Mouse (Mus musculus): Measurements from ENCODE around the gene Mmrn2. TPM values are rescaled to one million over a fixed set of nuclear protein-coding genes. Genes with fewer than 3 reads are reported as not detected.
"Not testable (repeated sequence)": the region's sequence is repeated elsewhere in the genome, so short reads cannot be mapped to it uniquely, and the experiment has no call there.

Gene Mmrn2
- polyA plus RNA-seq, 1 experiment = not detected

DNA sequence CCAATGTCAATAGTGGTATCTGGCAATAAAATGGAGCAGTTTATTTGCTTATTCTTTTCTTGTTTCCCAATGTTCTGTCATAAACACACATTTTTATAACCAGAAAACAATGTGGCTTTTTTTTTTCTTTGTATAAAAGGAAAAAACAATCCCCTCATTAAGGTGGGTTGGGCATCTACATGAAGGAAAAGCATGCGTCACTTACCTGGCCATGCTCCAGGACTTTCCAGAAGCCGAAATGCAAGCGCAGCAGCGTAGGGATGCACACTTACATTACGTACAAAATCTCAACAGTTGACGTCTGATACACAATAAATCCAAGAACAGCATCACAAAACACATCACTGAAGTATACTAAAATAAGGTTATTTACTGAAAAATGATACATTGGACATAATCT, 35.5 kb downstream of the Mmrn2 start:
- TF ChIP-seq POLR2A (IDR thresholded peaks at IDR 0.05; ENCODE audit: insufficient read depth, low read depth, low read length) = no peak
- TF ChIP-seq CTCF (IDR thresholded peaks at IDR 0.05; ENCODE audit: insufficient read depth, low read depth, low read length) = no peak
- no peak overlapping the region for H3K4me3 ChIP-seq (ENCODE audit: insufficient read depth, low read depth, low read length)
- H3K4me1 ChIP-seq (ENCODE audit: control insufficient read depth, insufficient read depth, low read length) = peaks cover 2% of the 10 kb centered on the region
- no peak overlapping the region for H3K27ac ChIP-seq (ENCODE audit: insufficient read depth, low read depth, low read length)
- 91% methylated on average over 6 of the region's 6 CpGs for WGBS

DNA sequence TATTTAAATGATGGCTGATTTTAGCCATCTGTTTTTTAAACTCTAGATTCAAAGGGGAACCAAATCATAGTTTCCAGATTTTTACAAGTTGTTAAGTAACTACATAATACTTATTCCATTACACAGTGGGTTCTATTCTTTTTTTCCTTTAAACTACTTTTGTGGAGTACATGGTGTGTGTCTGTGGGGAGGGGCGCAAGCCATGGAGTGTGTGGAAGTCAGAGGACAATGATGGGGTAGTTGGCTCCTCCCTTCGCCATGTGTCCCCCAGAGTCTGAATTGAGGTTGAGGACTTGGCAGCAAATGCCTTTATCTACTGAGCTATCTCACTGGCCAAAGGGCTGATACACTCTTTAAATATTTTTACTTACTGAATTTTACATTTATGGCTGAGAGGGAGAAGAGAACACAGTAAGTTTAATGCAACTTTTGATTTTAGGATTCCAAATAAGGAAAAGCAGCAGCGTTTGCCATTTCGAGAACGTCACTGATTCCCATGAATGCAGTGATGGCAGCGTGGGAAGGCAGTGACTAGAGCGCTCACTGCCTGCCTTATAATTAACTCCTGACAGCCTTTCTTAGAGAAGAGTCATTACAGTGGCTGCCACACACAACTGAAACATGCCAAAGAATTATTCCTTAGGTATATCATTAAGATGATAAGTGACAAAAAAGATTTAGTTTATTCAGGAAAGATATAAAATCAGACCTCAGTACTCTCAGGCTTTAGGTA, 37.1 kb downstream of the Mmrn2 start:
- no peak overlapping the region for H3K4me3 ChIP-seq (ENCODE audit: insufficient read depth, low read depth, low read length)
- WGBS = 36% methylated on average over 7 of the region's 7 CpGs
- peaks cover 2% of the 10 kb centered on the region for H3K4me1 ChIP-seq (ENCODE audit: control insufficient read depth, insufficient read depth, low read length)
- TF ChIP-seq CTCF (IDR thresholded peaks at IDR 0.05; ENCODE audit: insufficient read depth, low read depth, low read length) = no peak
- no peak for TF ChIP-seq POLR2A (IDR thresholded peaks at IDR 0.05; ENCODE audit: insufficient read depth, low read depth, low read length)
- H3K27ac ChIP-seq (ENCODE audit: insufficient read depth, low read depth, low read length) = peak overlapping the region; percentile 31; the same call in 1 of the 2 replicates

DNA sequence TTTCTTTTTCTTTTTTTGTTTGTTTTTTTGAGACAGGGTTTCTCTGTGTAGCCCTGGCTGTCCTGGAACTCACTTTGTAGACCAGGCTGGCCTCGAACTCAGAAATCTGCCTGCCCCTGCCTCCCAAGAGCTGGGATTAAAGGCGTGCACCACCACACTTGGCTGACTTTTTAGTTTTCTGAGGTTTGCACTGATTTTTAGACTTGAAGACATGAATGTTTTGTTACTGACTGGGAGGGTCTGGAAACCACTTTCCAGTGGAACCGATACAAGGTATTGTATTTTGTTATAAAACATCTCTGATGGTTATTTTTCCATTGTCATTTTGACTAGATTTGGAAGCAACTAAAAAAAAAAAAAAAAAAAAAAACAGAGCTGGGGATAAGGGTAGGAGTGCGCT, 41.7 kb downstream of the Mmrn2 start:
- not testable (repeated sequence) for H3K4me1 ChIP-seq (ENCODE audit: control insufficient read depth, insufficient read depth, low read length); H3K27ac ChIP-seq (ENCODE audit: insufficient read depth, low read depth, low read length); H3K4me3 ChIP-seq (ENCODE audit: insufficient read depth, low read depth, low read length)
- 97% methylated on average over 4 of the region's 4 CpGs for WGBS

DNA sequence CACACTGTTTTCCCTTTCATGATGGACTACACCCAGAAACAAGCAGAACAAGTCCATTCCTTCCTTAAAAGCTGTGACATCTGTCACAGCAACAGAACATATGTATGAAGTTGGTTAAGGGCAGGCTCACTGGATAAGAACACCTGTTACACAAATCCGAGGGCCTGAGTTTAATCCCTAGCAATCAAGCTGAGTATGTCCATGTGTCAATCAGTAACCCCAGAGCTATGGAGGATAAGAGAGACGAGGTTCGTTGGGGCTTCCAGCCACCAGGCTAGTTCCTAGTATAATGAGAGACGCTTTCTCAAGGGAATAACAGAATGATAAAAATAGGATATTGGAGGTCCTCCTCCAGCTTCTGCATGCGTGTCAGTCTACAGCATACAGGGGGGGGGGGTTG, 42.2 kb downstream of the Mmrn2 start:
- Histone ChIP-seq H3K27ac (ENCODE audit: insufficient read depth, low read depth, low read length) (no peak overlapping the region), H3K4me3 (ENCODE audit: insufficient read depth, low read depth, low read length) (no peak overlapping the region), H3K4me1 (ENCODE audit: control insufficient read depth, insufficient read depth, low read length) (no peaks in the 10 kb centered on the region)
- WGBS = 88% methylated on average over 5 of the region's 5 CpGs
- TF ChIP-seq POLR2A (IDR thresholded peaks at IDR 0.05; ENCODE audit: insufficient read depth, low read depth, low read length) = no peak
- TF ChIP-seq CTCF (IDR thresholded peaks at IDR 0.05; ENCODE audit: insufficient read depth, low read depth, low read length) = no peak

DNA sequence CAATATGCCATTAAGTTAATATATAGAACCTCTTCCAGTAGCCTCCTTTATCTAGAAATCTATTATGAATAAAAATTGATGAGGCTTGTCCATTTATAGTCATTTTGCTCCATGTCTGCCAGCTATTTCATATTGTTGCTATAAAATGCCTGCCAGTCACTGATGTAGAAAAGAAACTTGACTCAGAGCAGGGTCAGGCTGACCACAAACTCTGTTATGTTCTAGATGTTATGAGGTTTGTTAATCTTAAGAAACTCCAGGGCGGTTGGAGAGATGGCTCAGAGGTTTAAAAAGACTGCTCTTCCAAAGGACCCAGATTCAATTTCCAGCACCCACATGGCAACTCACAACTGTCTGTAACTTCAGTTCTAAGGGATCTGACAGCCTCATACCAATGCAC, 45.8 kb downstream of the Mmrn2 start:
- WGBS = 94% methylated on average over 1 of the region's 1 CpGs
- Histone ChIP-seq H3K27ac (ENCODE audit: insufficient read depth, low read depth, low read length) (no peak overlapping the region), H3K4me1 (ENCODE audit: control insufficient read depth, insufficient read depth, low read length) (no peaks in the 10 kb centered on the region), H3K4me3 (ENCODE audit: insufficient read depth, low read depth, low read length) (no peak overlapping the region)
- TF ChIP-seq CTCF (IDR thresholded peaks at IDR 0.05; ENCODE audit: insufficient read depth, low read depth, low read length) (no peak), POLR2A (IDR thresholded peaks at IDR 0.05; ENCODE audit: insufficient read depth, low read depth, low read length) (no peak)

DNA sequence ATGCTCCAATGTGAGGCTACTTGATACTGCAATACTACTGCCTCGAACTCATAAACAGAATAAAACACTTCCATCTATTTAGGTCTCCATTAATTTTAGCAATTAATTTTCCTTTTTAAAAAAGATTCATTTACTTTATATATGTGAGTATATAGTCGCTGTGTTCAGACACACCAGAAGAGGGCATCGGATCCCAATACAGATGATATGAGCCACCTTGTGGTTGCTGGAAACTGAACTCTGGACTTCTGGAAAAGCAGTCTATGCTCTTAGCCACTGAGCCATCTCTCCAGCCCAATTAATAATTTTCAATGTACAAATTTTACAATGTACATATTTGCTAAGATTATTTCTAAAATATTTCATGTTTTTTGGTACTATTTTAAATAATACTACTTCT, 53.0 kb downstream of the Mmrn2 start:
- H3K4me3 ChIP-seq (ENCODE audit: insufficient read depth, low read depth, low read length) = no peak overlapping the region
- TF ChIP-seq POLR2A (IDR thresholded peaks at IDR 0.05; ENCODE audit: insufficient read depth, low read depth, low read length) = no peak
- TF ChIP-seq CTCF (IDR thresholded peaks at IDR 0.05; ENCODE audit: insufficient read depth, low read depth, low read length) = no peak
- WGBS = 95% methylated on average over 3 of the region's 3 CpGs

DNA sequence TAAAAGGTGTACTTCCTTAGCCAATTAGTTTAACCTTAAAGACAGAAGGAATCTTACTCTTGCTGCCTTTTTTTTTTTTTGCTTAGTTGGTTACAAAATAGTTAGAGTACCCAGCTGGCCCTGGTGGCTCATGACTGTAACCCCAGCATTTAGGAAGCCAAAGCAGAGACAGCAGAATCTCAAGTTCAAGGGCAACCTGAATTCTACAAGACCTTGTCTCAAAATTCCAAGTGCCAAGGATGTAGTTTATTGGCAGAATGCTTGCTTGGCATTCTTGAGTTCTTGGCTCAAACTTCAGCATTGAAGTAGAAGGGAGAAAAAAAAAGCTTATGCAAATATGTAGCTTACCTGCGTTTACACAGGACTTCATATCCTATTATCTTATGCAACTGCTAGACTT, 53.8 kb downstream of the Mmrn2 start:
- H3K4me3 ChIP-seq (ENCODE audit: insufficient read depth, low read depth, low read length) = no peak overlapping the region
- TF ChIP-seq POLR2A (IDR thresholded peaks at IDR 0.05; ENCODE audit: insufficient read depth, low read depth, low read length) = no peak
- no peak for TF ChIP-seq CTCF (IDR thresholded peaks at IDR 0.05; ENCODE audit: insufficient read depth, low read depth, low read length)
- H3K27ac ChIP-seq (ENCODE audit: insufficient read depth, low read depth, low read length) = no peak overlapping the region
- 73% methylated on average over 1 of the region's 1 CpGs for WGBS
- H3K4me1 ChIP-seq (ENCODE audit: control insufficient read depth, insufficient read depth, low read length) = no peaks in the 10 kb centered on the region

More for the DNA sequence above, 53.0 kb downstream of the Mmrn2 start:
- Histone ChIP-seq H3K4me1 (ENCODE audit: control insufficient read depth, insufficient read depth, low read length) (no peaks in the 10 kb centered on the region), H3K27ac (ENCODE audit: insufficient read depth, low read depth, low read length) (no peak overlapping the region)

DNA sequence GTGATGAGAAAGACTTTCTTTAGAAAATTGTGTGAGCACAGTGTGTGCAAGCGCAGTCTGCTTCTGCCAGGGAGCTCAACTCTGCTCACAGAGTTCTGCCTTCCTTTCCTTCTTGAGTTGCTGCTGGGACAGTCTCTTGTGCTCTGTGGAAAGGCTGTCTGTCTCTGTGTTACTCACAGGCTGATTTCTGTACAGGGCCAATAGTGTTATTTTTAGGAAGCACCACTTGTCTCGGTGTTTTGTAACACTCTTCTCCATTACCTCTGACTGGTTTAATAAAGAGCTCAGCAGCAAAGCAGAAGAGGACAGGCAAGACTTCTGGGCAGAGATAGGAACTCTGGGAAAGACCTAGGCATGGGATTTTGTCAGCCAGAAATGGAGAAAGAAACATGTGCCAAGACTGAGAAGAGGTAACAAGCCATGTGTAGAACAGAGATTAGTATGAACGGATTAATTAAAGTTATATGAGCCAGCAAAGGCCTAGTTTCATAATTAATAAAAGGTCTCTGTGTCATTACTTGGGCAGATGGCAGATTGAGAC, 65.3 kb downstream of the Mmrn2 start:
- Histone ChIP-seq H3K27ac (ENCODE audit: insufficient read depth, low read depth, low read length) (no peak overlapping the region), H3K4me3 (ENCODE audit: insufficient read depth, low read depth, low read length) (no peak overlapping the region), H3K4me1 (ENCODE audit: control insufficient read depth, insufficient read depth, low read length) (peaks cover 3% of the 10 kb centered on the region)
- TF ChIP-seq CTCF (IDR thresholded peaks at IDR 0.05; ENCODE audit: insufficient read depth, low read depth, low read length) (no peak), POLR2A (IDR thresholded peaks at IDR 0.05; ENCODE audit: insufficient read depth, low read depth, low read length) (no peak)
- WGBS = 69% methylated on average over 3 of the region's 3 CpGs

DNA sequence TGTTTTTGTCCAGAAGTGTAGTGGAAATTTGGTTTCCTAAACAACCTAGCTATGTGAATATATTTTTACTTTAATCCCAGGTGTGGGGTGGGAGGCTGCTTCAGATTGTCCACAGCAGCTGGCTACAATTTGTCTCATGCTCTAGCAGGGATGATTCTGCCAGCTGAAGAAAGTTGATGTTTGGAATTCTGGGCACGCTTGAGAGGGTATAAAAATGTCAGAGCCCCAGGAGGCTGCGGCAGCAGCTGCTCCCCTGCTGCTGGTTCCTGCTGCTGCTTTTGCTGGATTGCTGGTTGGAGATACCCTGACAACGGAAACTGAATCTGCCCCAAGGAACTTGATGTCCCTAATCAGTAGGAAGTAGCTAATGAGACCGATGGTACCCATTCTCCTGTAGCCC, 67.3 kb downstream of the Mmrn2 start:
- peaks cover 3% of the 10 kb centered on the region for H3K4me1 ChIP-seq (ENCODE audit: control insufficient read depth, insufficient read depth, low read length)
- no peak overlapping the region for H3K4me3 ChIP-seq (ENCODE audit: insufficient read depth, low read depth, low read length)
- TF ChIP-seq CTCF (IDR thresholded peaks at IDR 0.05; ENCODE audit: insufficient read depth, low read depth, low read length) = no peak
- no peak for TF ChIP-seq POLR2A (IDR thresholded peaks at IDR 0.05; ENCODE audit: insufficient read depth, low read depth, low read length)
- H3K27ac ChIP-seq (ENCODE audit: insufficient read depth, low read depth, low read length) = no peak overlapping the region
- 40% methylated on average over 4 of the region's 4 CpGs for WGBS

Measured in olfactory bulb, adult 2 months (tissue).